Mouse (Mus musculus) heart, embryonic 16.5 days (tissue): ENCODE results near the gene Tgfb2. TPM values are rescaled to one million over a fixed set of nuclear protein-coding genes. Genes with fewer than 3 reads are reported as not detected.

Experiments used
- ATAC-seq: fragments of 200-750 bp; cut with Nextera tagmentation; replicated peaks from 2 replicates; pipeline ENCODE4 v1.8.0; 2017; ENCODE audit warnings: moderate number of reproducible peaks; ENCODE audit not compliant: insufficient read depth, low FRiP score; ENCODE audit errors: extremely low read depth
- H3K27ac ChIP-seq: fragments of 300-500 bp; sonication (generic); 2 replicates; pipeline ENCODE4 v1.5.1; 2014; ENCODE audit warnings: mild to moderate bottlenecking, low read length, control low read depth, moderate library complexity
- H3K27me3 ChIP-seq: fragments of 300-500 bp; sonication (generic); 2 replicates; pipeline ENCODE4 v1.6.1; 2014; ENCODE audit warnings: low read length, mixed read lengths; ENCODE audit not compliant: control insufficient read depth, insufficient read depth
- H3K36me3 ChIP-seq: fragments of 300-500 bp; sonication (generic); 2 replicates; pipeline ENCODE4 v1.6.1; 2014; ENCODE audit not compliant: control insufficient read depth, insufficient read depth
- H3K4me1 ChIP-seq: fragments of 300-500 bp; sonication (generic); 2 replicates; pipeline ENCODE4 v1.6.1; 2014; ENCODE audit warnings: low read length, mixed read lengths; ENCODE audit not compliant: control insufficient read depth, insufficient read depth
- H3K4me2 ChIP-seq: fragments of 300-500 bp; sonication (generic); 2 replicates; pipeline ENCODE4 v1.6.1; 2014; ENCODE audit warnings: low read depth, mild to moderate bottlenecking, control low read depth, low read length
- H3K4me3 ChIP-seq: fragments of 300-500 bp; sonication (generic); 2 replicates; pipeline ENCODE4 v1.5.1; 2014; ENCODE audit warnings: mild to moderate bottlenecking, control low read depth, low read length
- H3K9ac ChIP-seq: fragments of 300-500 bp; sonication (generic); 2 replicates; pipeline ENCODE4 v1.6.1; 2014; ENCODE audit warnings: low read length, control low read depth
- H3K9me3 ChIP-seq: fragments of 300-500 bp; sonication (generic); replicated peaks from 2 replicates; pipeline ENCODE4 v1.6.1; 2016; ENCODE audit warnings: low read length; ENCODE audit not compliant: control insufficient read depth
- WGBS: fragments of 180-500 bp; shearing (Covaris S2); extraction: QIAGEN DNeasy Blood & Tissue Kit; methylation state at CpG from one replicate; pipeline ENCODE4 v1.1.7; 2014; 5-methylcytosine and 5-hydroxymethylcytosine counted together
- polyA plus RNA-seq: library from polyadenylated mRNA; unstranded; fragments of >200 nt; fragmentation: Nextera tagmentation; extraction: Ambion mirVana; gene quantifications from 2 replicates; pipeline ENCODE4 v1.2.1, GENCODE M21; 2015

Tgfb2 gene
- polyA plus RNA-seq, 1 experiment from 2014 or later = 42.2 TPM

GRCm38 (mm10) chr1:186611371-186611770 is 94.4 kb downstream of the Tgfb2 start:
- Histone ChIP-seq H3K4me2 (no peak overlapping the region), H3K9ac (no peak overlapping the region), H3K4me3 (no peak overlapping the region), H3K27ac (no peak overlapping the region), H3K9me3 (no peaks in the 10 kb centered on the region), H3K27me3 (no peaks in the 10 kb centered on the region), H3K4me1 (peaks cover 22% of the 10 kb centered on the region), H3K36me3 (no peaks in the 10 kb centered on the region)
- ATAC-seq = no peak
- 83% methylated on average over 2 of the region's 2 CpGs for WGBS

- Histone ChIP-seq H3K4me2 (peak overlapping the region; percentile 49; the same call in 1 of the 2 replicates), H3K27ac (peak overlapping the region; percentile 93), H3K9ac (peak overlapping the region; percentile 68), H3K36me3 (no peaks in the 10 kb centered on the region), H3K4me3 (no peak overlapping the region), H3K27me3 (no peaks in the 10 kb centered on the region), H3K9me3 (no peaks in the 10 kb centered on the region), H3K4me1 (peaks cover 26% of the 10 kb centered on the region)
- 77% methylated on average over 5 of the region's 5 CpGs for WGBS
- ATAC-seq = 0 out of 2 replicates have a peak, but pooled peaks have one; percentile 12
Measured at GRCm38 (mm10) chr1:186610481-186610880, 95.3 kb downstream of the Tgfb2 start.

- H3K4me2 ChIP-seq = peak overlapping the region; percentile 49
- H3K27me3 ChIP-seq = no peaks in the 10 kb centered on the region
- no peaks in the 10 kb centered on the region for H3K9me3 ChIP-seq
- H3K27ac ChIP-seq = peak overlapping the region; percentile 93
- WGBS = 7% methylated on average over 9 of the region's 10 CpGs
- peak overlapping the region; percentile 26; the same call in 1 of the 2 replicates for H3K4me3 ChIP-seq
- peaks cover 27% of the 10 kb centered on the region for H3K4me1 ChIP-seq
- ATAC-seq = peak; percentile 93
- peak overlapping the region; percentile 68 for H3K9ac ChIP-seq
- H3K36me3 ChIP-seq = no peaks in the 10 kb centered on the region
Measured at GRCm38 (mm10) chr1:186609793-186610233, 96.0 kb downstream of the Tgfb2 start.

GRCm38 (mm10) chr1:186608116-186608515 is 97.7 kb downstream of the Tgfb2 start:
- ATAC-seq = no peak
- Histone ChIP-seq H3K4me3 (no peak overlapping the region), H3K27me3 (no peaks in the 10 kb centered on the region), H3K9me3 (no peaks in the 10 kb centered on the region), H3K36me3 (no peaks in the 10 kb centered on the region), H3K4me2 (no peak overlapping the region), H3K9ac (no peak overlapping the region), H3K27ac (no peak overlapping the region), H3K4me1 (peaks cover 27% of the 10 kb centered on the region)
- WGBS = 67% methylated on average over 3 of the region's 3 CpGs

GRCm38 (mm10) chr1:186605635-186606034 is 100.2 kb downstream of the Tgfb2 start:
- 40% methylated on average over 2 of the region's 2 CpGs for WGBS
- Histone ChIP-seq H3K4me2 (no peak overlapping the region), H3K9ac (no peak overlapping the region), H3K27ac (peak overlapping the region; percentile 47), H3K4me3 (no peak overlapping the region), H3K27me3 (no peaks in the 10 kb centered on the region), H3K4me1 (peaks cover 25% of the 10 kb centered on the region), H3K36me3 (no peaks in the 10 kb centered on the region), H3K9me3 (no peaks in the 10 kb centered on the region)
- no peak for ATAC-seq

GRCm38 (mm10) chr1:186604124-186604523 is 101.7 kb downstream of the Tgfb2 start:
- 90% methylated on average over 5 of the region's 5 CpGs for WGBS

GRCm38 (mm10) chr1:186588226-186588625 is 117.6 kb downstream of the Tgfb2 start:
- H3K4me1 ChIP-seq = peaks cover 29% of the 10 kb centered on the region
- H3K4me2 ChIP-seq = no peak overlapping the region; the same call in 1 of the 2 replicates
- no peaks in the 10 kb centered on the region for H3K9me3 ChIP-seq
- no peak overlapping the region for H3K9ac ChIP-seq
- WGBS = 73% methylated on average over 2 of the region's 2 CpGs
- no peaks in the 10 kb centered on the region for H3K36me3 ChIP-seq
- H3K27ac ChIP-seq = peak overlapping the region; percentile 83
- ATAC-seq = no peak
- H3K4me3 ChIP-seq = no peak overlapping the region
- no peaks in the 10 kb centered on the region for H3K27me3 ChIP-seq

More at GRCm38 (mm10) chr1:186604124-186604523, 101.7 kb downstream of the Tgfb2 start:
- no peak overlapping the region for H3K4me3 ChIP-seq
- H3K27me3 ChIP-seq = no peaks in the 10 kb centered on the region
- H3K9me3 ChIP-seq = no peaks in the 10 kb centered on the region
- no peaks in the 10 kb centered on the region for H3K36me3 ChIP-seq
- no peak overlapping the region for H3K9ac ChIP-seq
- H3K27ac ChIP-seq = no peak overlapping the region
- no peak for ATAC-seq
- peaks cover 13% of the 10 kb centered on the region for H3K4me1 ChIP-seq
- no peak overlapping the region for H3K4me2 ChIP-seq

GRCm38 (mm10) chr1:186587065-186587804 is 118.6 kb downstream of the Tgfb2 start:
- Histone ChIP-seq H3K27ac (peak overlapping the region; percentile 83), H3K27me3 (no peaks in the 10 kb centered on the region), H3K4me3 (peak overlapping the region; percentile 1), H3K36me3 (no peaks in the 10 kb centered on the region), H3K4me2 (peak overlapping the region; percentile 33), H3K9ac (peak overlapping the region; percentile 42), H3K4me1 (peaks cover 29% of the 10 kb centered on the region), H3K9me3 (no peaks in the 10 kb centered on the region)
- ATAC-seq = peak; percentile 89
- WGBS = 24% methylated on average over 8 of the region's 8 CpGs

- no peaks in the 10 kb centered on the region for H3K36me3 ChIP-seq
- 45% methylated on average over 2 of the region's 2 CpGs for WGBS
- ATAC-seq = no peak
- H3K4me2 ChIP-seq = no peak overlapping the region
- H3K4me1 ChIP-seq = peaks cover 36% of the 10 kb centered on the region
- H3K9ac ChIP-seq = no peak overlapping the region
- no peaks in the 10 kb centered on the region for H3K27me3 ChIP-seq
- no peak overlapping the region for H3K4me3 ChIP-seq
- peak overlapping the region; percentile 83 for H3K27ac ChIP-seq
- H3K9me3 ChIP-seq = no peaks in the 10 kb centered on the region
Measured at GRCm38 (mm10) chr1:186585571-186586164, 120.1 kb downstream of the Tgfb2 start.
